Mouse (Mus musculus) layer of hippocampus, postnatal 36 days (tissue): ENCODE data around the gene Fam173a. TPM values are rescaled to one million over a fixed set of nuclear protein-coding genes. Genes with fewer than 3 reads are reported as not detected.

Source experiments
- DNase-seq, 2 experiments: peaks; one replicate each; pipeline ENCODE4 v3.0.0; 2022
- total RNA-seq, 2 experiments: library from RNA; stranded (reverse); gene quantifications; 2 replicates each; pipeline ENCODE4 v1.2.3; 2021

The Fam173a gene
- total RNA-seq, 2 experiments from 2014 or later = 80.7 to 93.1 TPM

DNA sequence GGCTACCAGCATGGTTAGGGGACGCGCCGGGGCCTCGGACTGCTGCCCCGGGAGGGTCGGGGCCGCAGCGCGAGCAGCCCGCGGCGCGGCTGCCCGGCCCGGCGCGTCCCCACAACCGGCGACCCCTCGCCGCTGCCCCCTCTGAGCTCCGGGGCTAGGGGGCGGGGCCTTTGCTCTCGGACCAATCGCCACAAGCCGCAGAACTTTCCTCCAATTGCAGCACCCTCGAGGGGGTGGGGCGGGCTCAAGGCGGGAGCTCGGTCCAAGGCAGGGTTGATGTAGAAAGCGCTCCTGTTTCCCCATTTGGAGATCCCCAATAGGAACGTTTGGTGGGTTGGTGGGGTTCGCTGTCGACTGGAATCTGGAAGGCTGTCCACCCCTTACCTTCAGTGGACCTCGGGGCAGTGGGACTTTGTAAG lies 4.3 kb upstream of the Fam173a start, which contains the start of gene Metrn:
Metrn (minus strand) TSS at position 186 of the 419 bp plus-strand sequence.
- DNase-seq = peak; percentile 65 to 73

DNA sequence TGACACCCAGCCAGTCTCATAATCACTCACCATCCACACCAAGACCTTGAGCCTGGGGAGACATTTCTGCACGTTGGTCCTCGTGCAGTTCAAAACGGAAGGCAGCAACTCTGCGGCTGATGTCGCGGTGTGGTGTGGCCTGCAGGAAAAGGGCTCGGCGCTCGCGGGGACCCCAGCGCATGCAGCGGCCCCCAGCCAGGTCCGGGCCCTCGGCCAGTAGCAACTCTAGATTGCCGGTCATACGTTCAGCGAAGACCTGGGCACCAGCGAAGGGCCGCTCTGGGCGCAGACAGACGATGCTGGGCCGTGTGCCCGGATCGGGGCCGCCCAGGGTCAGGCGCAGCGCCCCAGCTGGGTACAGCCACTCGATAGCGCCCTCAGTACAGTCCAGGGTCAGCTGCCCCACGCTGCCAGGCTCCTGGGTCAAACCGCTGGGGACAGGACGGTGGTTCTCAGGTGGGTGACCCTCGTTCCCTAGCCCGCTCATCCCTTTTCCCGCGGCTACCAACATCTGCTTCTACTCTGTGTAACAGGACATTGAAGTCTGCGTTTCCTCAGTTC lies 3.6 kb upstream of the Fam173a start:
- no peak for DNase-seq

DNA sequence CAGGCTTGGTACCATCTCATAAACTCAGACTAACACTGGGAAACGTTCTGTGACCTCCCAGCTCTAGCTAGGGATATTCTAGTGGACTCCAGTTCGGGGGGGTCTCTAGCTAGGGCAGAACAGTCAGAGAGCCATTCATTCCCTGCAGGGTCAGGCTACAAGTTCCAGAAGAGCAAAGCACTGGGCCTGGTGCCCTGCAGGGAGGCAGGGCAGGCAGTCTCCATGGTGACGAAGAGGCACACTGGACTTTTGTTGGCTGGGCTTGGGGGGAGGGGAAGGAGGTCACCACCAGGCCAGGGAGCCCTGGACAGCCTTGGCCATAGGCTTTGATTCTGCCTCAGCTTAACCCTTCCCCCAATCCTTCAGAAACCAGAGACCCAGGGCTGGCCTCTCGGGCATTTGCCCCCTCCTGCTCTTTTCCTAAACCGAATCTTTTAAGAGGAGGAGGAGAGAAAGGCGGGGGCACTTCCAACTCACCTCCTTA lies 3.0 kb upstream of the Fam173a start, which contains the start of gene AC134908.4:
AC134908.4 (minus strand) TSS at position 51 of the 484 bp plus-strand sequence.
- DNase-seq = peak; percentile 59 to 70

GRCm38 (mm10) chr17:25794998-25795397 lies 2.3 kb upstream of the Fam173a start:
- no peak for DNase-seq

DNA sequence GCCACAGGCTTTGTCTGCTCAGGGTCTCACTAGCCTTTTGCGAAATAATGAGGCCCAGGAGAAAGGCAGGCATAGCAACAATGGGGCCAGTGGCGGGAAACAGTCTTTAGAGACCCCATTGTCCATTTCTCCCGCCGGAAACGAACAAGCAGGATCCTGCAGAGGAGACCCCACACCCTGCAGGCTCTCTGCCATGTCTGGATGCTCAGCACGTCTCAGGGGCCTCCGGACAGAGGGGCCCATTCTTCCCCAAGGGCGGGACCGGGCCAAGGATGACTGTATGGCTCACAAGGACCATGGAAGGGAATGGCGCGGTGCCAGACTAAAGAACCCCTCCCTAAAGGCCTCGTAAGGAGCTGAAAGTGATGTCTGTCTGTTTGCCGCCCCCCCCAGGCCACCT lies 1.5 kb upstream of the Fam173a start:
- DNase-seq = no peak

- DNase-seq = peak; percentile 87 to 88
Observed at GRCm38 (mm10) chr17:25791843-25792527, 716 bp downstream of the Fam173a start.

DNA sequence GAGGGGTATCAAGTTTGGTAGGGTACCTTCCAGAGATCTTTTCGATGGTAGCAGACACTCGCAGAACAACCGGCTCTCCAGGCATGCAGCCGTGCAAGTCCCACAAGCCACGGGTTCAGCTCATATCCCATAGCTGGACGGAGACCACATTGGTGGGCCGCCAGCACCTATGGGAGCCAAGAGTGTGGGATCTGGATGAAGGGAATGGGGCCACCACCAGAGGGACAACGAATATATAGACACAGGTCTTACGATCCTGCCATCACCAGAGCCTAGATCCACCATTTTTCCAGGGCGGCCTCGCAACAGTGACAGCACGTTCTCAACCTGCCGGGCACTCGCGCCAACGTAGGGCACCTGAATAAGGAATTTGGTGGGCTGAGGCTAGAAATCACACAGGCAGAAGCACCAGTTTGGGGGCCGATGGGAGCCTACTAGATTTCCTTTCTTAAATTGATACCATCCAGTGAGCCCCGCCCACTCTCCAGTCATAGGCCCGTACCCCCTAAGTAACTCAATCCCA lies 1.3 kb downstream of the Fam173a start:
- no peak for DNase-seq

- DNase-seq = no peak
Observed at GRCm38 (mm10) chr17:25786781-25787504, 5.8 kb downstream of the Fam173a start.

- no peak for DNase-seq
Observed at GRCm38 (mm10) chr17:25786280-25786679, 6.4 kb downstream of the Fam173a start, which contains the start of gene Ccdc78. Gene Ccdc78, plus strand, starts transcription at chr17:25786580.

DNA sequence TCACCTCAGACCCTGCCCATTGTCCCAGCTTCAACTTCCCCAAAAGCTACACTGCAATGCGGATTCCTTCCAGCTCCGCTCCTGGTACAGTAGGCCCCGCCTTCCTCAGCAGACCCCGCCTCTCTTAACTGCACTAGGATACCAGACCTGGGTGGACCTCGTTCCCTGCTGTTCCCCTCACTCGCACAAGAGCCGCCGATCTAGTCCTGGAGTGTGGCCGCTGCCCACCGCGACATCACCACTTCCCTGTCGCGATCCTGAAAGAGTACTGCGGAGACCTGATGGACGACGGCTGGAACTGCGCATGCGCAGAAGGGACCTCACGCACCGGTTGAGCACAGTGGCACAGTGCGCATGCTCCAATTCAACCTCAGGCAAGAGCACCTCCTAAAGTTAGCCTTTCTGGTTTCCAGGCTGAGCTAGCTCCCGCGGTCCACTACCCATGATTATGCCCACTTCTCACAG lies 7.4 kb downstream of the Fam173a start, which contains the start of gene Haghl:
Haghl (minus strand) TSS at position 393 of the 465 bp plus-strand sequence.
- DNase-seq = peak; percentile 94 to 95

GRCm38 (mm10) chr17:25783861-25784574 lies 8.7 kb downstream of the Fam173a start:
- DNase-seq = no peak

- DNase-seq = peak in 1 of 2 experiments; percentile 26
Observed at GRCm38 (mm10) chr17:25783086-25783485, 9.6 kb downstream of the Fam173a start.

- no peak for DNase-seq
Observed at GRCm38 (mm10) chr17:25781339-25781738, 11.4 kb downstream of the Fam173a start.

- no peak for DNase-seq
Observed at GRCm38 (mm10) chr17:25777948-25778347, 14.8 kb downstream of the Fam173a start.

- no peak for DNase-seq
Observed at GRCm38 (mm10) chr17:25775318-25776062, 17.2 kb downstream of the Fam173a start.

DNA sequence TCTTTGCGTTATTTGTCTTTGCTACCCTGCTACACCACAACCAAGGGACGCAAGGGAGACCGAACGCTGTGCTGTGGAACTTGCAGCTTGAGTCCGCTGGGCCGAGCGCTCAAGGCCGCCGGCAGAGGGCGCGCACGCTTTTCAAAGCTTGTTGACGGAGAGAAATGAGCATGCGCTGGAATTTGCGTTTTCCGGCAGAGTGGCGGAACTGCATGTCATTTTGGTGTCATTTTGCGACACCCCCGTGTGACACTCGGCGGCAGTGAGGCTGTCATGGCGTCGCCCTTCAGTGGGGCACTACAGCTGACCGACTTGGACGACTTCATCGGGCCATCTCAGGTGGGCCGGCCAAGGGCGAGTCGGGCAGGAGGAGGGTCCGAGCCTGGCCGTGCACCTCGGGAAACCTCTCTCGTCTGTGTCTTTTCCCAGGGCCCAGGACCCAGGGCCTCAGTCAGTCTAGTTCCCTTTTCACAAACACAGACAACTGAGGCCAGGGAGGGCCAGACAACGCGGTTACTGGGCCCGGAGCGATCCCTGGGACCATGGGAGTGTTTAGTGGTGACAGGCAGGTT lies 19.1 kb downstream of the Fam173a start, which contains the start of gene Narfl:
Narfl (plus strand) TSS at position 228 of the 572 bp plus-strand sequence.
- DNase-seq = peak; percentile 98

- no peak for DNase-seq
Observed at GRCm38 (mm10) chr17:25769331-25769730, 23.4 kb downstream of the Fam173a start.

- no peak for DNase-seq
Observed at GRCm38 (mm10) chr17:25765886-25766285, 26.8 kb downstream of the Fam173a start.

DNA sequence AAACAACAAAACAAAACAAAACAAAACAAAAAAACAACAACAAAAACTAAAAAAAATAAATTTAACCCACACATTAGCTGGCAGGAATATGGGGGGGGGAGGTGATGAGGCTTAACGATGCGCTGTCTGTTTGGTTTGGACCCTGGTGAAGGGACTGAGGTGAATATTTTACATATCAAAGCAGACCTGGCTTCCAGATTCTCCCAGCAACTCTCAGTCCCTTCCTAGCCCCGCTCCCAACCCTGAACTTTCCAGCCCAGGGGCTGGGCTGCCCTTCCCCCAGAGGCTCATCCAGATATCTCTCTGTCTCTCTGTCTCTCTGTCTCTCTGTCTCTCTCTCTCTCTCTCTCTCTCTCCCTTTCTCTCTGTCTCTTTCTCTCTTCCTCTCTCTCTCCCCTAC lies 30.1 kb downstream of the Fam173a start:
- DNase-seq = no peak

GRCm38 (mm10) chr17:25761561-25761970 lies 31.1 kb downstream of the Fam173a start:
- DNase-seq = no peak

- DNase-seq = no peak
Observed at GRCm38 (mm10) chr17:25760148-25760547, 32.6 kb downstream of the Fam173a start.
